Mouse (Mus musculus): ENCODE results near the gene Dock9. TPM values are rescaled to one million over a fixed set of nuclear protein-coding genes. Genes with fewer than 3 reads are reported as not detected.

Gene Dock9
- polyA plus RNA-seq, 1 experiment from 2014 or later, result 7.0 TPM

- Histone ChIP-seq H3K27ac (ENCODE audit: poor library complexity, severe bottlenecking) (no peak overlapping the region), H3K36me3 (no peaks in the 10 kb centered on the region), H3K4me3 (no peak overlapping the region), H3K9me3 (replicated peaks) (0 out of 2 replicates have a peak, but pooled peaks cover 4% of the 10 kb centered on the region), H3K4me1 (replicated peaks) (peaks cover 17% of the 10 kb centered on the region; the same call in 1 of the 2 replicates), H3K27me3 (replicated peaks) (peaks cover 6% of the 10 kb centered on the region; the same call in 1 of the 2 replicates), H3K4me2 (no peak overlapping the region), H3K9ac (no peak overlapping the region)
- no peak for ATAC-seq (ENCODE audit: insufficient number of reproducible peaks, low FRiP score)
- WGBS, result 53% methylated on average over 7 of the region's 7 CpGs
Measured at GRCm38 (mm10) chr14:121735678-121736077, 62.0 kb downstream of the Dock9 start.

DNA sequence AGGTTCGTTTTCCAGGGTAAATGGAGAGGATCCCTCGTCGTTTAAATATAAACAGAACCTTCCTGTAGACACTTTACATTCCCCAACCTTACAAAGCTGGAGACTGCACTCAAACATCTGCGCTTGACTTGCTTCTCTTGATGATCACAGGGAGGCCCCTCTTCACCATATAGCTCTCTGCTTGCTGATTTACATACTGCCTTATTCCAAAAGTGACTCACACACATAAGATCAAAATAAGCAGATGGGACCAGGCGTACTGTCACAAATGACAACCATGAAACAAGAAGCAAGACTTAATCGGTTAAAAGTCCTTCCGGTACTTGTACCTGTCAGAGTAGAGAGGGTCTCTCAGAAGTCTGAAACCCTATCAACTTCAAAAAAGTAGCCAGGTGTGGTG lies 63.4 kb downstream of the Dock9 start:
- H3K4me2 ChIP-seq, result no peak overlapping the region
- WGBS, result 75% methylated on average over 7 of the region's 7 CpGs
- peaks cover 17% of the 10 kb centered on the region; the same call in 1 of the 2 replicates for H3K4me1 ChIP-seq (replicated peaks)
- H3K4me3 ChIP-seq, result no peak overlapping the region
- H3K27me3 ChIP-seq (replicated peaks), result peaks cover 6% of the 10 kb centered on the region; the same call in 1 of the 2 replicates
- no peak for ATAC-seq (ENCODE audit: insufficient number of reproducible peaks, low FRiP score)
- H3K36me3 ChIP-seq, result no peaks in the 10 kb centered on the region
- H3K27ac ChIP-seq (ENCODE audit: poor library complexity, severe bottlenecking), result no peak overlapping the region
- no peak overlapping the region for H3K9ac ChIP-seq
- 0 out of 2 replicates have a peak, but pooled peaks cover 4% of the 10 kb centered on the region for H3K9me3 ChIP-seq (replicated peaks)

- H3K27me3 ChIP-seq (replicated peaks), result peaks cover 6% of the 10 kb centered on the region; the same call in 1 of the 2 replicates
- H3K4me1 ChIP-seq (replicated peaks), result peaks cover 17% of the 10 kb centered on the region; the same call in 1 of the 2 replicates
- H3K4me2 ChIP-seq, result no peak overlapping the region
- H3K36me3 ChIP-seq, result no peaks in the 10 kb centered on the region
- no peak overlapping the region for H3K9ac ChIP-seq
- H3K4me3 ChIP-seq, result no peak overlapping the region
- H3K9me3 ChIP-seq (replicated peaks), result 0 out of 2 replicates have a peak, but pooled peaks cover 4% of the 10 kb centered on the region
- ATAC-seq (ENCODE audit: insufficient number of reproducible peaks, low FRiP score), result no peak
- WGBS, result 94% methylated on average over 12 of the region's 12 CpGs
- no peak overlapping the region for H3K27ac ChIP-seq (ENCODE audit: poor library complexity, severe bottlenecking)
Measured at GRCm38 (mm10) chr14:121733694-121734093, 63.9 kb downstream of the Dock9 start.

DNA sequence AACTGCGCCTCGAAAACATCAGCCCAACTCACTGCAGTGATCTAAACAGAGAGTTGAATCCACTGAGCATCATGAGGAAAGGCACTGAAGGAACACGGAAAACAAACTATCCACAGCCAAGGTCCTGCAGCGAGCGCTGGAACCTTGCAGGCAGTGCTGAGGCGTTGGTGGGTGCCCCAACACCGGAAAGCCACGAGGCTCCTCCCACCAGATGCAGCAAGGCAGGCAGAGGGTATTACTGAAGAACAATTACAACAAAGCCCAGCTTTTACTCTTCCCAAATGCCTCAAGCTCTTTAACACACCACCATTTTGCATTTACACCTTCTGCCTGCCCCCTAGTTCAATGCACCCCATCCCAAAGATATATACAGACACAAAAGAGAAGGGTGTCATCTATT lies 65.4 kb downstream of the Dock9 start:
- WGBS, result 32% methylated on average over 8 of the region's 8 CpGs
- no peak overlapping the region for H3K9ac ChIP-seq

GRCm38 (mm10) chr14:121731688-121732168 lies 65.9 kb downstream of the Dock9 start:
- Histone ChIP-seq H3K4me2 (peak overlapping the region; percentile 29; the same call in 1 of the 2 replicates), H3K4me3 (no peak overlapping the region), H3K27me3 (replicated peaks) (peaks cover 2% of the 10 kb centered on the region; the same call in 1 of the 2 replicates), H3K4me1 (replicated peaks) (peaks cover 17% of the 10 kb centered on the region; the same call in 1 of the 2 replicates), H3K36me3 (no peaks in the 10 kb centered on the region), H3K27ac (ENCODE audit: poor library complexity, severe bottlenecking) (no peak overlapping the region), H3K9me3 (replicated peaks) (0 out of 2 replicates have a peak, but pooled peaks cover 4% of the 10 kb centered on the region), H3K9ac (no peak overlapping the region)
- peak; percentile 92 for ATAC-seq (ENCODE audit: insufficient number of reproducible peaks, low FRiP score)
- 19% methylated on average over 6 of the region's 6 CpGs for WGBS

More for the DNA sequence above, 65.4 kb downstream of the Dock9 start:
- H3K9me3 ChIP-seq (replicated peaks), result 0 out of 2 replicates have a peak, but pooled peaks cover 4% of the 10 kb centered on the region
- no peak overlapping the region for H3K27ac ChIP-seq (ENCODE audit: poor library complexity, severe bottlenecking)
- H3K36me3 ChIP-seq, result no peaks in the 10 kb centered on the region
- peak overlapping the region; percentile 29; the same call in 1 of the 2 replicates for H3K4me2 ChIP-seq
- H3K4me1 ChIP-seq (replicated peaks), result peaks cover 17% of the 10 kb centered on the region; the same call in 1 of the 2 replicates
- 0 out of 2 replicates have a peak, but pooled peaks have one; percentile 1 for ATAC-seq (ENCODE audit: insufficient number of reproducible peaks, low FRiP score)
- H3K27me3 ChIP-seq (replicated peaks), result peaks cover 3% of the 10 kb centered on the region; the same call in 1 of the 2 replicates
- no peak overlapping the region for H3K4me3 ChIP-seq

DNA sequence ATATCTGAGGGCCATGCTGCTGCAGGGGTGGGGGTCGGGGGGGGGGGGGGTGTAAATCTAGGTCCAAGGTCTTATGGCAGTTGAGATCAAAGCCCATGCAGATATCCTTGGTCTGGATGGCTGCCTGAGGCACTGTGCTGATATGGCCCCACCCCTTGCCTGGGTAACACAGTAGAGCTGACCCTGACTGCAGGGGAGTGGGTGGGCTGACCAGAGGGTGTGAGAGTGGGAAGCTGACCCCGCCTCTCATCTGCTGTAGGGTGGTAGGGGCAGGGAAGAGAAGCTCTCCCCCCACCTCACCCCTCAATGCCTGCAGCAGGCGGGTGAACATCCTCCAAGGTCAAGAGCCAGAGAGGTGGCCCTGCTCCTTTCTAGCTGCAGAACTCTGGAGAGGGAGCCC lies 66.7 kb downstream of the Dock9 start:
- no peak overlapping the region for H3K4me2 ChIP-seq
- no peaks in the 10 kb centered on the region for H3K36me3 ChIP-seq
- no peak overlapping the region for H3K9ac ChIP-seq
- H3K4me3 ChIP-seq, result no peak overlapping the region
- 43% methylated on average over 3 of the region's 3 CpGs for WGBS
- H3K4me1 ChIP-seq (replicated peaks), result peaks cover 17% of the 10 kb centered on the region; the same call in 1 of the 2 replicates
- H3K27me3 ChIP-seq (replicated peaks), result peaks cover 2% of the 10 kb centered on the region; the same call in 1 of the 2 replicates
- no peak for ATAC-seq (ENCODE audit: insufficient number of reproducible peaks, low FRiP score)
- no peak overlapping the region for H3K27ac ChIP-seq (ENCODE audit: poor library complexity, severe bottlenecking)
- H3K9me3 ChIP-seq (replicated peaks), result 0 out of 2 replicates have a peak, but pooled peaks cover 4% of the 10 kb centered on the region

- 73% methylated on average over 8 of the region's 8 CpGs for WGBS
- Histone ChIP-seq H3K27ac (ENCODE audit: poor library complexity, severe bottlenecking) (no peak overlapping the region), H3K9ac (no peak overlapping the region), H3K4me1 (replicated peaks) (peaks cover 14% of the 10 kb centered on the region), H3K4me3 (no peak overlapping the region), H3K4me2 (no peak overlapping the region), H3K36me3 (no peaks in the 10 kb centered on the region), H3K9me3 (replicated peaks) (0 out of 2 replicates have a peak, but pooled peaks cover 7% of the 10 kb centered on the region), H3K27me3 (replicated peaks) (no peaks in the 10 kb centered on the region)
- ATAC-seq (ENCODE audit: insufficient number of reproducible peaks, low FRiP score), result no peak
Measured at GRCm38 (mm10) chr14:121727996-121728395, 69.6 kb downstream of the Dock9 start.

- Histone ChIP-seq H3K27me3 (replicated peaks) (no peaks in the 10 kb centered on the region), H3K9ac (no peak overlapping the region), H3K4me3 (no peak overlapping the region), H3K36me3 (no peaks in the 10 kb centered on the region), H3K27ac (ENCODE audit: poor library complexity, severe bottlenecking) (no peak overlapping the region), H3K4me2 (no peak overlapping the region), H3K9me3 (replicated peaks) (0 out of 2 replicates have a peak, but pooled peaks cover 3% of the 10 kb centered on the region), H3K4me1 (replicated peaks) (peaks cover 20% of the 10 kb centered on the region)
- WGBS, result 82% methylated on average over 8 of the region's 8 CpGs
- no peak for ATAC-seq (ENCODE audit: insufficient number of reproducible peaks, low FRiP score)
Measured at GRCm38 (mm10) chr14:121724501-121724900, 73.1 kb downstream of the Dock9 start.

GRCm38 (mm10) chr14:121722774-121723173 lies 74.9 kb downstream of the Dock9 start:
- peak overlapping the region; percentile 7 for H3K4me2 ChIP-seq
- H3K27ac ChIP-seq (ENCODE audit: poor library complexity, severe bottlenecking), result 0 out of 2 replicates have a peak overlapping the region, but pooled peaks have one; percentile 21
- 21% methylated on average over 8 of the region's 8 CpGs for WGBS
- no peaks in the 10 kb centered on the region for H3K27me3 ChIP-seq (replicated peaks)
- H3K36me3 ChIP-seq, result no peaks in the 10 kb centered on the region
- H3K4me3 ChIP-seq, result no peak overlapping the region
- H3K9ac ChIP-seq, result no peak overlapping the region
- H3K9me3 ChIP-seq (replicated peaks), result 0 out of 2 replicates have a peak, but pooled peaks cover 3% of the 10 kb centered on the region
- ATAC-seq (ENCODE audit: insufficient number of reproducible peaks, low FRiP score), result no peak
- peaks cover 20% of the 10 kb centered on the region for H3K4me1 ChIP-seq (replicated peaks)

DNA sequence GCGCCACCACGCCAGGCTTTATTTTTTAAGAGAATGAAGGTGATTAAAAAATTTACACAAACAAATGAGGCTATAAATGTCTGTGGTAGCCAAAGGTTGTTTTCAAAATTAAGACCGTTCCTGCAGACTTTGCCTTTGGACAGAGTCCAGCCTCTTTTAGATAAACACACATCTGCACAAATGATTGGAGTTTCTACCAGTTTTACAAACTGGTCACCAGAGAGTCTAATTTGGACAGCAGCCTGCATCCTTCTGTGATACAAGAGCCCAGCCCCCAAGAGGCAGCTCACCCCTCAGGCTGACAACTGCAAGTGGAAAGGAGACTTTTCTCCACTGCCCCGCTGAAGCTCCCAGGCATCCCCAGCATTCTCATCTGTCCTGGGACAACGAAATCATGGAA lies 76.2 kb downstream of the Dock9 start:
- no peak for ATAC-seq (ENCODE audit: insufficient number of reproducible peaks, low FRiP score)

More for the DNA sequence above, 76.2 kb downstream of the Dock9 start:
- no peaks in the 10 kb centered on the region for H3K36me3 ChIP-seq
- H3K4me2 ChIP-seq, result no peak overlapping the region
- no peaks in the 10 kb centered on the region for H3K27me3 ChIP-seq (replicated peaks)
- no peak overlapping the region for H3K4me3 ChIP-seq
- H3K4me1 ChIP-seq (replicated peaks), result peaks cover 20% of the 10 kb centered on the region
- 0 out of 2 replicates have a peak, but pooled peaks cover 3% of the 10 kb centered on the region for H3K9me3 ChIP-seq (replicated peaks)
- no peak overlapping the region for H3K27ac ChIP-seq (ENCODE audit: poor library complexity, severe bottlenecking)
- no peak overlapping the region for H3K9ac ChIP-seq
- 69% methylated on average over 5 of the region's 5 CpGs for WGBS

All from heart, embryonic 12.5 days (tissue).